Mouse (Mus musculus) Muller cell, postnatal 12 days (primary cell): ENCODE measurements around the gene Nrxn3.

Experiments
- DNase-seq: peaks from one replicate; pipeline ENCODE4 v3.0.0-alpha.2; 2015; ENCODE audit errors: inconsistent ontology term

Nrxn3 gene

GRCm38 (mm10) chr12:90302671-90303070 is 1580.0 kb downstream of the Nrxn3 start:
- DNase-seq, result no peak

- no peak for DNase-seq
Measured at GRCm38 (mm10) chr12:90331806-90332205, 1609.1 kb downstream of the Nrxn3 start.

- DNase-seq, result no peak
Measured at GRCm38 (mm10) chr12:90332459-90332858, 1609.8 kb downstream of the Nrxn3 start.

GRCm38 (mm10) chr12:90337496-90338228 is 1615.0 kb downstream of the Nrxn3 start:
- no peak for DNase-seq

GRCm38 (mm10) chr12:90338229-90338557 is 1615.5 kb downstream of the Nrxn3 start:
- DNase-seq, result no peak
